Mouse (Mus musculus): ENCODE measurements around the gene Ccdc146.
"Not testable (repeated sequence)": the region's sequence is repeated elsewhere in the genome, so short reads cannot be mapped to it uniquely, and the experiment has no call there.

The Ccdc146 gene

DNA sequence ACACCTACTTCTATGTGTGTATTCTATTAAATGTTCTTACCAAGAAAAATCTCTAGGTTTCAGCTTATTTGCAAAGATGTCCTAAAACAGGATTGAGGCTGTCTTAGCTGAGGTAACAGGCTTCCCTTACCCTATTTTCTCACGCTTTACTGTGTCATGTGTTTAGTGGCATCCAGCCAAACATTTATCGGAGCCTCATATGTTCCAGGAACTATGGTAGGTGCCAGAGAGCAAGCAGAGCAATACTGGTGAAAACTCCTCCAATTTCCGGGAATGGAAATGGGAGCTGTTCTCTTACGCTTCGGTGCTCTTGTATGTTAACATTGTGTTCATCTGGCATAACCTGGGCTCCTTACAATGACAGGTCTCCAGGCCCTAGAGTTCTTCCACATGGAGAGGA, 92.8 kb downstream of the Ccdc146 start:
- no peak for DNase-seq (ENCODE audit: low read depth in 2 of 2, low spot score in 2 of 2)

DNA sequence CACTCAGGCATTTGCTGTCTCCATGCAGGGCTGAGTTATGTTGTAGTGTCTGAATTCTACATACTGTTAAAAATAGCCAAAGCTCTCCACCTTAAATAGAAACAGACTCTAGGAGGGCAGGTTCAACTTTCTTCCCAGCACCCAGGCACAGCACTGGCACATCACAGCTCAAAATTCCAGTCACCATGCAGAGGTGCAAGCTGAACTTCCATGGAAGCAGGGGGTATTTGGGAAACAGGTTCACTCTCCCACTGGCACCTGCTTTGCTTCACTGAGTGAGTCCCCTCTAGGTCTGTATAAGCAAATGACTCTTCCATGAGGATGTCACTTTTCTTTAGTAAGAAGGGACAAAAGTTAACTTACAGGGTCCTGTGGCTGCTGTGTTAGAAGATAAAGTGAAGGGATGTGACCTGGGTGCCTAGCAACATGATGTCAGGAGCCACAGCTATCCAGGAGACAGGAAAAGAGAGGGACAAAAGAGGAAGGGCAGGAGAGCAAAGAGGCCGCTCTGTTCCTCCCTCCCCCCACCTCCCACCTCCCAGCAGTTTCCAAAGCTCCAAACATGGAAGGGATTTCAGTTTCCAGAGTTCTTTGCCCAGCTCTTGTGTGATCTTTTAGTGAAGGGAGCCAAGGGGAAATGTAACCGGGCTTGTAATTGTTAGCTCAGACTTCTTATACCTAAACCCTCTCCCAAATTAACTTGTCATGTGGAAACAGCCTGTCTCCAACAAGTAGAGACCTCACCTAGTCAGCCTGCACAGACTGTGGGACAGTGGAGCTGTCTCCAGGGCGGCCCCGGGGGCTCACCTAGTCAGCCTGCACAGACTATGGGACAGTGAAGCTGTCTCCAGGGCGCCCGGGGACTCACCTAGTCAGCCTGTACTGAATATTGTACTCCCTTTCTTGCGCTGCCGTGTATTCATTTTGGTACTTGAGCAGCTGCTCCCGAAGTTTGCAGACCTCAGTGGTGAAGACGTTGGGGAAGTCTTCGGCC, 94.5 kb downstream of the Ccdc146 start:
- DNase-seq (ENCODE audit: low read depth in 2 of 2, low spot score in 2 of 2), result no peak

DNA sequence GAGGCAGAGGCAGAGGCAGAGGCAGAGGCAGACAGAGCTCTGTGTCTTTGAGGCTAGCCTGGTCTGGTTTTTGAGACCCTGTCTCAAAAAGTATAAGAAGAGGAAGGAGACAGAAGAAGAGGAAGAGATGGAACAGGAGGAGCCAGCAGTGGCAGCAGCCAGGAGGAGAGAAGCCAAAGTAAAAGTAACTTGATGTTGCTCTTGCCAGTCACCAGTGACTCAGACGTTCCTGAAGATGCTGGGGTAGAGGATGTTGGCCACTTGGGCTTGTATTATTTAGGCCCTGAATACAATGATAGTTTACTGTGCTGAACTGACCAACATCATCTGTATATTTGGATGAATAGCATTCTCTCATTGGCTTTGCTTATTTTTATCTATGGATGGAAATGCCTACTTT, 95.9 kb downstream of the Ccdc146 start:
- DNase-seq (ENCODE audit: low read depth in 2 of 2, low spot score in 2 of 2), result no peak

DNA sequence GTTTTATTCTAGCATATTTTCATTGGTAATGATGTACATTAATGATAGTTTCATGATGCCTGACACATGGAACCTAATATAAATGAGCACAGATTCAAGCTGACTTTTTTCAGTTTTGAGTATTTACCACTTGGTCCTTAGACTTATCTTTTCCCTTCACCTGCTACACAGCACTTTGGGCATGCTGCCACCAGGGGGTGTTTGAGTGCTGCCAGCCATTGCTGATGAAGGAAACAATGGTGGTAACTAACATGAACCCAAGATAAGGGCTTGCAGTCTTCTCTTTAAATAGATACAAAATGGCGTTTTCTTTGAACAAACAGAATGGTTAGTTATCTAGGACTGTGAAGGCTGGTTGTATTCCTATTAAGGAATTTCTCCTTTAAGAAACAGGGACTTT, 98.0 kb downstream of the Ccdc146 start:
- DNase-seq (ENCODE audit: low read depth in 2 of 2, low spot score in 2 of 2), result peak; percentile 78 to 88

DNA sequence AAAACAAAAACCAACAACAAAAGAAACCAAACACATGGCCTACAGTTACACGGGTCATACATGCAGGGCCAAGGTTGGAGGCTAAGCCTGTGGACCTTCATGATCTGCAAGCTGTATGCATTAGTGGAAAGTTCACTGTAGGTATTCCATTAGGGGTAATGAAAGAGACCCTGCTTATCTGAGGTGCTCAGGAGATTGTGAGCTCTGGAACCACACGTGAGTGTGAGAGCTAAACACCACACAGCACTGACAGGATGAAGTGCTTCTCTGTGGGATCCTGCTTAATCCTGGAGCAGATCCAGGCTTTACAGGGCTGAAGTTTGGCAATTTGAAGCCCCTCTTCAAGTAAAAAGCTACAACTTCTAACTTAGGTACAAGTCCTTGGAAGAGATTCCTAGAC, 104.3 kb downstream of the Ccdc146 start:
- DNase-seq (ENCODE audit: low read depth in 2 of 2, low spot score in 2 of 2), result no peak

DNA sequence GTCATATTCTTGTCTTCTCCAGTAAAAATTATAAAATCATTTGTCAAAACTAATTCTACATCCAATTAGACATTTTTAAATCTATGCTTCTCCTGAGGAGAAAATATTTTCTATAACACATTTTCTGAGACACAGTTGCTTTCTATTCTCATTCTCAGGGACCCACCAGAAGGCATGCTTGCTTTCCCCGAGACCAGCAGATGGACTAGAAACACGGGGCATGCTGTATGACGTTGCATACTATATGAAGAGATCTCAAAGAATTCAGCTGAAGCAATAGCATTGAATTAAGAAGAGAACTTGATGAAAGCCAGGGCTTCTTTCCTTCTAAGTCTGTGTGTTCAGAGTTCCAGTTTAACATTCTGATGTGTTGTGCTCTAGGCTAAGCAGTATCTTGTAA, 109.8 kb downstream of the Ccdc146 start:
- DNase-seq (ENCODE audit: low read depth in 2 of 2, low spot score in 2 of 2), result no peak

DNA sequence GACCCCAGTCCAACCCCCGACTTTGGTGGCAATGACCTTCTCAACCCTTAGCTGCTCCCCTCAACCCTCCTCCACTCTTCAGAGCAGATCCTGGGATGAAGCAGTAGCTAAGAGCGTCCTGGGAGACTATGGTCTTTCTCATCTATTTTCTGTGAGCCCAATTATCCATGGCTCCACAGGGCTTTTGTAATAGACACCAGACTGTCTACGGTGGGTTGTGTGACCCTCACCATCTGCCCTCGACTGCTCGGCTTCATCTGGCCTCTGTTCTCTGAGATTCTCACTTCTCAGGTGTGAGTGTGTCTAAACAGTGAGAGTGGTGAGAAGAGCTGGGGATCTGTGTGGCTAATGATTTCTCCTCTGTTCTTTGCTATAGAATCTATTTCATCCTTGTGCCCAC, 117.3 kb downstream of the Ccdc146 start:
- no peak for DNase-seq (ENCODE audit: low read depth in 2 of 2, low spot score in 2 of 2)

DNA sequence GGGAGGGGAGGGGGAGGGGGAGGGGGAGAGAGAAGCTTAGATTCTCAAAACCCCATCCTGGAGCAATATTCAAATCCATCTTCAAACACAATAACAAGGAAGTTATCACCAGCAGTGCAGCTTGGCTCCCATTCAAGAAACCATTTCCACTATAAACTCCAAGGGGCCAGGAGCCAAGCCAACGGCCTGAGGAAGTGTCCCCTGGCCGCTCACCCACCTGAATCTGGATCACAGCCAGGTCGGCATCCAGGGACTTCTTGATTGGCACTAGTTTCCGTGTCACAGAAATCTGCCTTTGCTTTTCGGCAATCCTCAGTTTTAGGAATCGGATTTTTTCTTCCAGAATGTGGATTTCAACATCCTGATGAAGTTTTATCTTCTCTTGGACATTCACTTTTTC, 123.5 kb downstream of the Ccdc146 start:
- no peak for DNase-seq (ENCODE audit: low read depth in 2 of 2, low spot score in 2 of 2)

DNA sequence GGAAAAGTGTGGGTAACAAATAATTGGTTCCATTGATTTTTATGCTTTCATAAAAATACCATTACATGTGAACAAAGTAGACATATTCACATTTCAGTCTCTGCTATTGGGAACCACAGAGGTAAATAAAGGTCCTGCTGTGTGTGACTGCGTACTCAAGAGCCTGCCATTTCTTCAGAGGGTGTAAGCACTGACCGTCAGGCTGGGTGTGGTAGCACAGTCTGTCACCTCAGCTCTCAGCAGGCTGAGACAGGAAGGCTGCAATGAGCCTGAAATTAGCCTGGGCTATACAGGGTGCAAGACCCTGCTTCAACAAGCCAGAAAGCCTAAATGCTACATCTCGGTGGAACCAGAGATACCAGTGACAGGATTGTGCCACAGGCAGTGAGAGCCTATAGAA, 124.4 kb downstream of the Ccdc146 start:
- DNase-seq (ENCODE audit: low read depth in 2 of 2, low spot score in 2 of 2), result no peak

DNA sequence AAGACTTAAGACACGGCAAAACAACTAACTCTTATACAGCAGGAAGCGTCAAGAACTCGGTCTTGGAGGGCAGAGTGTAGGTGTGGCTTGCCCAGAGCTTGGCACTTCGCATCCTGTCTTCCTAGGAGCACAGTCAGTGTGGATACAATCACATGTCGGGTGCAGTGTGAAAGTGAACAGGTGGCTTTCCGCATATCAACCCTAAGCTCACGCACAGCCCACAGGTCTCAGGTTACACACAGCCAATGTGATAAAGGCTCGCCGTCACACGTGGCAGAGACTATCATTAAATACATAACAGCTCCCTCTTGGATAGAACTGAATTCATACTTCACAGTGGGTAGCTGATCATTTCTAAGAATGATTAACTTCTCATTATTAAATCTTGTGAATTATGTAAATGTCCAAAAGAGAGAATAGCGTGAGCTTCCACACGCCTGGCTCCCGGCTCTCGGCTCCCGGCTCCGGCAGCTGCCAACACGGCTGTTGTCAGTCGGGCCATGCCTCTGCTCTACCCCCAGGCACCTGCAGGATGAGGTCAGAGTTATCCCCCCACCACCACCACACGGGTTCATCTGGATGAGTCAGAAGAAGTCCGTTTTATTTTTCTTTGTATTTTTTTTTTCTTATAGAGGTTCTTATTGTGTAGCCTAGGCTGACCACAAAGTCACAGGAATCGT, 125.3 kb downstream of the Ccdc146 start:
- no peak for DNase-seq (ENCODE audit: low read depth in 2 of 2, low spot score in 2 of 2)

DNA sequence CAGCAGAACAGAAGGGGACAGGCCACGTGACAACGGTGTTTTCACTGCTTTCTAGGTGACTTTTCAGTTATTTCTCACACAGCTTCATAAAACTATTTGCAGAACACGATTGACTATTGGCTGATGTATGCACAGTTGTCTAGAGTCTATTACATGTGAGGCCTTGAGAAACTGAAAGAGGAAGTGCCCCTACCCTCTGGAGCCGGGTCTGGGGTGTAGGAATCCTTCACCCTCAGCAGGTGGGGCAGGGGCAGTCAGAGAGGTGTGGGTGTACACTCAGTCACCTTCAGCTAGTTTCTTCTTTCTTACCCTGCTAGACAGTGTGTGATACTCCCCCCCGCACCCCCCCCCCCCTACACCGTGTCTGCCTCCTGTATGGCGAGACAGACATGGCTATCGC, 128.8 kb downstream of the Ccdc146 start:
- no peak for DNase-seq (ENCODE audit: low read depth in 2 of 2, low spot score in 2 of 2)

DNA sequence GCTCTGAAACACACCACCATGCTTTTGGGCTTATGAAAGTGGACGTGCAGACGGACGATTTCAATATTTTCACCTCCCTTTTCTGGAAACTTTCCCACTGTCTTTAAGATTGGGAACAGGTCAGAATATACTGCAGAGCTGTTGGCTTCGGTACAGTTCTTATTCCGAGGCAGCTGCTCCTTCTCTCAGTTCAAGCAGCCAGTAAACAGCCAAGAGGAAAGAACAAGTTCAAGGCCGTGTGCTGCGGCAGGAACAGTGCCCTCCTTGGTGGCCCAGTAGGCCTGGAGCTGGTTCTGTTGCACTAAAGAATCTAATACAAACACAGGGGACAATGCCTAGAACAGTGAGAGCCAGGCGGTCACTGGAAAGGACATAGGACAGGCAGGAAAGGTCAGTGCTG, 133.9 kb downstream of the Ccdc146 start:
- no peak for DNase-seq (ENCODE audit: low read depth in 2 of 2, low spot score in 2 of 2)

DNA sequence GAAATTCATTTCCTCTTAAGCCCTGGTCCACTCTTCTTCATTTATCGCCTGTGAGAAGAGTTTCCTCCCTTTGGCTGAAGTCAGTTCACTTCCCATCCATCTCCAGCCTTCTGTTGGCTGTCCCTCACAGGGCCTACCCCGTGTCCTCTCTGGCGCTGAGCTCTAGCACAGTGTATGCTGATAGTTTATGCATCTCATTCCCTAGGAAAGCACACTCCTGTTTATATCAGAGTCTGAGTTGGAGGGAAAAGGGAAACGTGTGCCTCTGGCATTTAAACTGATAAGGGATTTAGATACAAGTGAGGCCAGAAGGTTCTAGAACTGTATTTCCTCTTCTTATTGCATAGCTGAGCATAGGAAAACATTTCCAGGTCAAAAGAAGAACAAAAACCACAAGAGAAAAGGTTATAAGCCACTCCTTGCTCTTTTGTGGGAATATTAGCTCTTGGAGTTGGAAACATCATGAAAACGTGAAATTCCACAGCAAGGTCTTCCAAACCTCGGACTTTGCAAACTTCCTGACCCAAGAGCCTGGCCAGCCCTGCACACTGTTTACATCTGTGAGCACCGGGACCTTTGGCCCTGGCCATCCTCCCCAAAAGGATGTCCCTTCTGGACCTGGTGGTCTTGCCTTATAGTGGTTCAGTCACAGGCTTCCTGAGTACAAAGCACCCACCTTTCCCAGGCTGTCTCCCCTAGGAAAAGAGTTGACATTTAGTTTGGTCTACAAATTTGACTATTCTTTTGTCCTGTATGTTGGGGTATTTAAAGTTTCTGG, 135.6 kb downstream of the Ccdc146 start:
- no peak for DNase-seq (ENCODE audit: low read depth in 2 of 2, low spot score in 2 of 2)

DNA sequence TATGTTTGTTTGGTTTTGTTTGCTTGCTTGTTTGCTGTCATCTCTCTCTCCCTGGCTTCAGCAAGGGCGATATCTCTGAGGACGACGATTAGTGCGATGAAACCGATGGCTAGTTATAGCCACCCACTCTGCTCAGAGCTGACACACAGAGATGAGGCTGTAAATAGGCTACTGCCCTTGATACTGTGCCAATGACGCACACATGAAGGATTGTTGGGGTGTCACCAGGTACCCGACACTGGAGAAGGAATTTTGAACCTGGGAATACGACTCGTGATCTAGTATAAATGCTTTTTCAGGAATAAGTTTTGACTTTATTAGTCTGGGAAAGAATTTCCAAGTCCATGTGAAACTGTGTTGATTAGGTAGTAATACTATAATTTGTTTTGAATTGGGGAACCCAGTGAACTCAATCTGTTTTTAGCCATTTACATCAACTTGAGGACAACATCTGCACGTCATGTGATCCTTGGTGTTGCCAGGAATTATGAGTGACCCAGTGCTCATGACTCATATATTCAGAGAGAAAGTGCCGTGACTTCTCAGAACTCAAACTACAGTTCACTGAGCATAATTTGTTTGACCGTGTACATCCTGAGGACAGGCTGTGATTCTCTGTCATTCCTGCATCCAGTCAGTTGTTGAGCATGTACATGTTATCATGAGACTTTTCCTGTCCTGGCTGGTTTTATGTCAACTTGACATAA, 141.0 kb downstream of the Ccdc146 start:
- DNase-seq (ENCODE audit: low read depth in 2 of 2, low spot score in 2 of 2), result no peak

DNA sequence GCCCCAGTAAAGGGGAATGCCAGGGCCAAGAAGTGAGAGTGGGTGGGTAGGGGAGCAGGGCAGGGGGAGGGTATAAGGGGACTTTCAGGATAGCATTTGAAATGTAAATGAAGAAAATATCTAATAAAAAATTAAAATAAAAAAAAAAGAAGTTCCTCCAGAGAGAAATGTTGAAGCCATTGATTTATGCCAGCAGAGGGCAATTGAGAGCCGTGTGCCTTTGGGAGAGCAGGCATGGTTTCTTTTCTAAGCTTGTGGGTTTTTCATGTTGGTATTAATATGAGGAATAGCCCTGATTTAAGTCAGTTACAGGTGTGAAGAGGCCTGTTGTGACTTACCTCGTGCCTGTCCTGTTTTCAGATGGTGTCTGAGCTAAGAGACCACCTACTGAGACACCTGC, 146.8 kb downstream of the Ccdc146 start:
- not testable (repeated sequence) for DNase-seq (ENCODE audit: low read depth in 2 of 2, low spot score in 2 of 2)

DNA sequence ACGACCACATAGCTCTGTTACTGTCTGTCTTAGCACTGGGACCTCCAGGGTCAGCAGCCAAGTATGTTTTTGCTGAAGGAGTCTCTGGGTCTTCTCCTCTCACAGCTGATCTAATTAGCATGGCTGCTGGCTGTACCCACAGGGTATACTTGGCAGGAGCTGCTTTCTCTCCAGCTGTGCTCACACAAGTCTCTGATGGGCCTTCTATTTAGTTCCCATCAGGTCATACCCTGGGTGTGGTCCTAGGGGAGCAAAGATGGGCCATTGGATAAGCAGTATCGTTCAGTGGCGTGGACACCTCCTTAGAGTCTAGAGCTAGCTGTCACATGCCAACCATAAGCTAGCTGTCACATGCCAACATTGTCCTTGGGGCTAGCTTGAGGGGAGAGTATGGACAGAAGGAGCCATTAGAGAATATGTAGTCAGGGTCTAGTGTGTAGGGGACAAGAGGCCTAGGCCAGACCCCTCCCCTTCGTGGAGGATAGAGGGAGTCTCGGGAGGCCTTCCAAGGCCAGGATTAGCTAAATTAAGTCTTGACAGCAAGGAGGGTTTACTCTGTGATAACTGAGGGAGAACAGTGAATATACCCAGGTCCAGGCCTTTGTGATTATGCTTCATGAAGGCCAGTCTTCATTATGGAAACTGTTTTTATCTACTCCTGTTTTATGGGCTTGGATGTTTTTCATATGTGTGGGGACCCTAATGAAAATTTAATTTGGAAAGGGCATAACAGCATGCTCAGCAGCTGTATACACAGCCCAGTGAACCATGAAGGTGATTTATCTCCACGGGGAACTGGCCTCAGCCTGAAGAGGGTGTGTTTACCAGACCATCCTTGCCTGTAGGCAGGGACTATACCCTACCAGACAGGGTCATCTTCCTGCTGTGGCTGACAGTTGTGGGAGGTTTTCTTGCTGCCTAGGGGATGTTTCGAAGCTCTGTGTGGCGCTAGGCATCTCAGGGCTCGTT, 152.8 kb downstream of the Ccdc146 start:
- DNase-seq (ENCODE audit: low read depth in 2 of 2, low spot score in 2 of 2), result no peak

DNA sequence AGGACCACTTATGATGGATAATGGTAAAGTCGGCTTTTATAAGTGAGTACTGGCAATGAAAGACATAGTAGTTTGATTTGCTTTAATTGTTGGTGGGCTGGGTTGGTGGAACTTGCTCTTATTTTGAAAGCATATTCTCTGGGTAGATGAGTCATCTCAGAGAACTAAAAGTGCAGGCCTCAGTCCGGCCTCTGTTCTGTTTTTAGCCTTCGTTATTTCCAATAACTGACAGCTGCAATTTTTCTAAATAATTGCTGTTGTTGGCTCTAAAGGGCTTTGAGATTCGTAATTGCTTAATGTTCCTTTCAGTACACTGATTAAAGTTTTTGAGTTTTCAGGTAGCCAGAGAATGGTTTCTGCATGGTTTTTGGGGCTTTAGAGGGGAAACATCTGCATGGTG, 153.7 kb downstream of the Ccdc146 start:
- DNase-seq (ENCODE audit: low read depth in 2 of 2, low spot score in 2 of 2), result no peak

DNA sequence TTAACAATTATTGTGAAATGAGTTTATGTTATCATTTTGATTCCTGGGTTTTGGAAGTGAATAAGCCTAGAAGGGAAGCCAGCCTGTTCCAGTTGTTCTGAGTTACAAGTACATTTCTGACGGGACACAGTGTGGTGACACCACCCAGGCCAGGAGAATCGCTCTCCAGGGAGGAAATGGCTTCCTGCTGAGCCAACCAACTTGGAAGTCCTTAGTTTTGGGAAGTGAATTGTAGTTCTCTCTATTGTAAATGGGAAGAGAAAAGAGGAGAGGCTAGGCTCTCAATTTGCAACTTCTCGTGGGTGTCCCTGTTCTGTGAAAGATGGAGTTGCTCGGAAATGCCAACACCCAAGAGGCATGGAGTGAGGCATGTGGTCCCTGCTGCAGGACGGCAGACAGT, 155.0 kb downstream of the Ccdc146 start:
- DNase-seq (ENCODE audit: low read depth in 2 of 2, low spot score in 2 of 2), result no peak

DNA sequence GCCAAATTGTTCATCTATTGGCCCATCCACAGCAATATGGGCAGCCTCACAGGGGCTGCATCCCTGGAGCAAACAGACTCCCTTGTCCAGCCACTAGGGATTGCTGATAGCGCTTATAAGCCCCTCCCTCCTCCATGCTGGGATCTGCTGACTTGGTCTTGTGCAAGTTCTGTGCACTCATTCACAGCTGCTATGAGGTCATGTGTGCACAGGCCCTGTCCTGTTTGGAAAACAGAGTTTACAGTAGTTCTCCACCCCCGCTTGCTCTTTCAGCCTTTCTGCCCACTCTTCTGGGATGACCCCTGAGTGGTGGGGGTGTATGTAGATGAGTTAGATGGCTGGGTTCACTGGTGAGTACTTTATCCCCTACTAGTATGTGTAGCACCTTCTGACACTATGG, 157.4 kb downstream of the Ccdc146 start:
- DNase-seq (ENCODE audit: low read depth in 2 of 2, low spot score in 2 of 2), result no peak

DNA sequence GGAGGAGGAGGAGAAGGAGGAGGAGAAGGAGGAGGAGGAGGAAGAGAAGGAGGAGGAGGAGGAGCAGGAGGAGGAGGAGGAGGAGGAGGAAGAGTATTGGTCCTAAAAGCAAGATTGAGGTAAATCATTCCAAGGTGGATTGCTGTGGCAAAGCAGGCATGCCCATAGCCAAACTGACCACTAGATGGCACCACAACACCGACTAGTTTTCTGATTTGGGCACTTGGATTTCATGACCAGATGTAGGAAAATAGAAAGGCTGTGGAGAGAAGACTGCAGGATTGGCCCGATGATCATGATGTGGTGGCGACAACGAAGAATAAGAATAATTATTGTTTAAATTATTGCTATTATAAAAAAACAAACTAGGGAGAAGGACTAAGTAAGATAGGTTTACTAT, 159.4 kb downstream of the Ccdc146 start:
- peak; percentile 68 to 73 for DNase-seq (ENCODE audit: low read depth in 2 of 2, low spot score in 2 of 2)

Measured in CD8-positive naive resting alpha-beta T cell, adult 2 months (primary cell).